Mouse (Mus musculus) C2C12 (cell line): ENCODE data around the gene Spata16. TPM values are rescaled to one million over a fixed set of nuclear protein-coding genes. Genes with fewer than 3 reads are reported as not detected.

Source experiments
- H3K27me3 ChIP-seq: one replicate; pipeline ENCODE4 v1.6.1; 2011; ENCODE audit not compliant: control insufficient read depth, insufficient read depth, insufficient read length
- H3K36me3 ChIP-seq: one replicate; pipeline ENCODE4 v1.6.1; 2011; ENCODE audit not compliant: control insufficient read depth, insufficient read depth
- H3K4me3 ChIP-seq: one replicate; pipeline ENCODE4 v1.5.1; 2011; ENCODE audit warnings: mild to moderate bottlenecking, control low read depth; ENCODE audit not compliant: poor library complexity, insufficient read depth, severe bottlenecking
- H3K79me2 ChIP-seq: one replicate; pipeline ENCODE4 v1.6.1; 2011; ENCODE audit not compliant: control insufficient read depth, insufficient read depth
- H3K79me3 ChIP-seq: one replicate; pipeline ENCODE4 v1.6.1; 2011; ENCODE audit warnings: low read depth, control low read depth
- H3ac ChIP-seq: one replicate; pipeline ENCODE3; 2011; ENCODE audit warnings: low read depth; ENCODE audit not compliant: control insufficient read depth, insufficient read length
- CEBPB ChIP-seq: IDR thresholded peaks from one replicate; pipeline ENCODE4 v1.6.1; 2011; ENCODE audit warnings: low read depth, mild to moderate bottlenecking, control low read depth, moderate library complexity
- CTCF ChIP-seq: IDR thresholded peaks from one replicate; pipeline ENCODE4 v1.5.1; 2011; ENCODE audit not compliant: control insufficient read depth, insufficient read depth, insufficient read length
- FOSL1 ChIP-seq: IDR thresholded peaks from one replicate; pipeline ENCODE4 v1.8.0; 2011; ENCODE audit warnings: mild to moderate bottlenecking, low read length; ENCODE audit not compliant: poor library complexity, insufficient read depth, severe bottlenecking
- MAX ChIP-seq: IDR thresholded peaks from one replicate; pipeline ENCODE4 v1.6.1; 2011; ENCODE audit warnings: mild to moderate bottlenecking, control low read depth
- MYOD1 ChIP-seq: IDR thresholded peaks from one replicate; pipeline ENCODE4 v1.6.1; 2011; ENCODE audit warnings: low read depth; ENCODE audit not compliant: control insufficient read depth, insufficient read length
- MYOG ChIP-seq: IDR thresholded peaks from one replicate; pipeline ENCODE4 v1.6.1; 2011; ENCODE audit not compliant: control insufficient read depth, insufficient read length; ENCODE audit errors: extremely low read depth
- USF1 ChIP-seq: IDR thresholded peaks from one replicate; pipeline ENCODE4 v1.6.1; 2011; ENCODE audit warnings: low read depth, mild to moderate bottlenecking, control low read depth, moderate library complexity
- polyA plus RNA-seq: library from polyadenylated mRNA; unstranded; fragments of >200 nt; fragmentation: generic; extraction: Trizol; gene quantifications from one replicate; pipeline ENCODE4 v1.2.1, GENCODE M21; 2012; ENCODE audit warnings: missing spikeins

Spata16 gene
- polyA plus RNA-seq, 1 experiment = not detected

- Histone ChIP-seq H3ac (no peak overlapping the region), H3K79me2 (no peaks in the 10 kb centered on the region), H3K79me3 (no peaks in the 10 kb centered on the region), H3K36me3 (no peaks in the 10 kb centered on the region), H3K27me3 (no peaks in the 10 kb centered on the region), H3K4me3 (no peak overlapping the region)
- no peak for TF ChIP-seq CEBPB
- no peak for TF ChIP-seq MYOG
- TF ChIP-seq MAX = no peak
- no peak for TF ChIP-seq MYOD1
- TF ChIP-seq CTCF = no peak
- TF ChIP-seq FOSL1 = no peak
- TF ChIP-seq USF1 = no peak
Observed at GRCm38 (mm10) chr3:26923391-26923790, 286.0 kb downstream of the Spata16 start.

- no peaks in the 10 kb centered on the region for H3K79me2 ChIP-seq
- no peaks in the 10 kb centered on the region for H3K79me3 ChIP-seq
- H3K27me3 ChIP-seq = no peaks in the 10 kb centered on the region
- H3K36me3 ChIP-seq = no peaks in the 10 kb centered on the region
- no peak overlapping the region for H3ac ChIP-seq
- TF ChIP-seq USF1 = no peak
- TF ChIP-seq CEBPB = no peak
- TF ChIP-seq FOSL1 = no peak
- TF ChIP-seq MYOG = no peak
- no peak for TF ChIP-seq CTCF
- TF ChIP-seq MYOD1 = no peak
- no peak for TF ChIP-seq MAX
- H3K4me3 ChIP-seq = no peak overlapping the region
Observed at GRCm38 (mm10) chr3:26924212-26924611, 286.8 kb downstream of the Spata16 start.

GRCm38 (mm10) chr3:26933079-26933478, 295.7 kb downstream of the Spata16 start:
- no peaks in the 10 kb centered on the region for H3K79me2 ChIP-seq
- no peaks in the 10 kb centered on the region for H3K36me3 ChIP-seq
- no peaks in the 10 kb centered on the region for H3K79me3 ChIP-seq
- H3ac ChIP-seq = no peak overlapping the region
- no peak overlapping the region for H3K4me3 ChIP-seq
- TF ChIP-seq MAX = no peak
- no peak for TF ChIP-seq MYOG
- no peak for TF ChIP-seq FOSL1
- TF ChIP-seq MYOD1 = no peak
- no peak for TF ChIP-seq CEBPB
- TF ChIP-seq USF1 = no peak
- TF ChIP-seq CTCF = no peak
- H3K27me3 ChIP-seq = no peaks in the 10 kb centered on the region

GRCm38 (mm10) chr3:26936897-26937590, 299.6 kb downstream of the Spata16 start:
- Histone ChIP-seq H3K79me2 (no peaks in the 10 kb centered on the region), H3ac (no peak overlapping the region), H3K4me3 (no peak overlapping the region), H3K79me3 (no peaks in the 10 kb centered on the region), H3K36me3 (no peaks in the 10 kb centered on the region), H3K27me3 (no peaks in the 10 kb centered on the region)
- TF ChIP-seq MAX = no peak
- no peak for TF ChIP-seq MYOG
- no peak for TF ChIP-seq CEBPB
- TF ChIP-seq FOSL1 = no peak
- TF ChIP-seq CTCF = no peak
- TF ChIP-seq MYOD1 = no peak
- TF ChIP-seq USF1 = no peak

GRCm38 (mm10) chr3:26966776-26967175, 329.4 kb downstream of the Spata16 start:
- Histone ChIP-seq H3K79me3 (no peaks in the 10 kb centered on the region), H3K4me3 (no peak overlapping the region), H3K79me2 (no peaks in the 10 kb centered on the region), H3K27me3 (no peaks in the 10 kb centered on the region), H3K36me3 (no peaks in the 10 kb centered on the region), H3ac (no peak overlapping the region)
- TF ChIP-seq CTCF (no peak), MYOG (no peak), CEBPB (no peak), MYOD1 (no peak), USF1 (no peak), MAX (no peak), FOSL1 (no peak)

- H3K36me3 ChIP-seq = no peaks in the 10 kb centered on the region
Observed at GRCm38 (mm10) chr3:26968852-26969513, 331.6 kb downstream of the Spata16 start.

More at GRCm38 (mm10) chr3:26968852-26969513, 331.6 kb downstream of the Spata16 start:
- TF ChIP-seq MYOD1 (no peak), CEBPB (no peak), USF1 (no peak), FOSL1 (no peak), MYOG (no peak), CTCF (no peak)
- no peak overlapping the region for H3ac ChIP-seq
- H3K4me3 ChIP-seq = no peak overlapping the region
- no peaks in the 10 kb centered on the region for H3K79me3 ChIP-seq
- no peaks in the 10 kb centered on the region for H3K27me3 ChIP-seq
- H3K79me2 ChIP-seq = no peaks in the 10 kb centered on the region
